Mouse (Mus musculus): Measurements from ENCODE around the gene Gm49380. TPM values are rescaled to one million over a fixed set of nuclear protein-coding genes. Genes with fewer than 3 reads are reported as not detected.

Gene Gm49380
- under 1 TPM in 1 of 2 experiments, not detected in 1; 0.11 TPM for total RNA-seq (2021)

DNA sequence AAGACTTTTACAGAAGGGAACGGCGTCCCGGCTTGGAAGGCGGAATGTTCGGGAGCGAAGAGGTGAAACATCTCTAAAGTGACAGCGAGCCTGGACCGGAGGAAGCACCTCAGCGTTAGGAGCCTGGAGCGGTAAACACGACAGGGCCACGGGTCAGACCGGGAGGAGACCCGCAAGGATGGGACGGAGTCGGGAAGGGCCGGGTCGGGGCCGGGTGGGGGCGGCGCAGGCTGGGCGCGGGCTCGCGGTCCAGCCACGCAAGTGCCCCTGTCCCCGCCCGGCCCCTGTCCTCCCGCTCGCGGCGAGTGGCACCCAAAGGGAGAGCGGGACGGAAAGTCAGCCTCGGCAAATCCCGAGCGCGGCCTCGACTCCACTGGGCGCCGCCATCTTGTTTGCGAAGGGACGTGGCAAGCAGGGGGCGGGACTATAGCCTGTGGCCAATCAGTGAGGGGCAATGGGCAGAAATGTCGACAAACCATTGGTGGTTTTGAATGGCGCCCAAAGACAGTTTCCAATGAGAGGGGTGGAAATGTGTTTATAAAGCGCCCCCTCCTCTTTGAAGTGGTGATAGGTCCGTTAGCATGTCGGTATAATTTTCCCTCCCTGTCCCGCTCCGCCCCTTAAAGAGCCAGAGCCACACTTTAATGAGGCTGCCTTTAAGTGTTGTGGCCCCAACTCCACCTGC is at the start of gene Gm49380, which contains the start of gene Rnf26:
TSS of gene Gm49380 (minus strand) at position 396 of the 685 bp plus-strand sequence.
TSS of gene Rnf26 (minus strand) at position 413 of the 685 bp plus-strand sequence.
- DNase-seq (ENCODE audit: low spot score) = peak; percentile 94
- intact Hi-C loops (cut with DNase I) = no loop called here

GRCm38 (mm10) chr9:44159886-44160285 is 46.6 kb upstream of the Gm49380 start:
- no peak for DNase-seq (ENCODE audit: low spot score)
- intact Hi-C loops (cut with DNase I) = no loop called here

DNA sequence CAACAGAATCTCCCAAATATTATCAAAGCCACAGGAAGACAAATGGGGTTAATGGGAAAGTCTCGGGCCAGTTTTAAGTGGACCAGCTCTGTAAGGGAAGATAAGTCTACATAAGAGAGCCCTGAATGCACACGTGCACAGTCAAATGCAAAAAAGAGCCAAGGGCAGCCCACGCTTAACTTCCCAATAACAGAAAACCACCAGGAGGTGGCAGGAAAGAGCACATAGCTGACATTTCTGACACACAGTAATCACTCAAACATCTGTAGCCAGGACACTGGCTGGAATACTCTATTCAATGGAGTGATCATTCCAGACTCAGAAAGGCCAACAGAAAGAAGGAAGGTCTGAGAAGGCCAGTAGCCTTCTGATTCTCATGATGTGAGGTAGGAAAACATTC is 34.0 kb upstream of the Gm49380 start:
- intact Hi-C loops (cut with DNase I) = no loop called here
- DNase-seq (ENCODE audit: low spot score) = no peak

- intact Hi-C loops (cut with DNase I) = loop anchor here (2.0 kb wide), 1 partner anchor 18 kb away; no protein-coding TSS in a partner anchor
- DNase-seq (ENCODE audit: low spot score) = no peak
These were observed 31.4 kb upstream of the Gm49380 start for GRCm38 (mm10) chr9:44144718-44145060.

- DNase-seq (ENCODE audit: low spot score) = no peak
- intact Hi-C loops (cut with DNase I) = loop anchor here (2.0 kb wide), 1 partner anchor 17 kb away; no protein-coding TSS in a partner anchor
These were observed 30.9 kb upstream of the Gm49380 start for GRCm38 (mm10) chr9:44144023-44144717.

GRCm38 (mm10) chr9:44143421-44143820 is 30.1 kb upstream of the Gm49380 start:
- DNase-seq (ENCODE audit: low spot score) = no peak
- intact Hi-C loops (cut with DNase I) = no loop called here

DNA sequence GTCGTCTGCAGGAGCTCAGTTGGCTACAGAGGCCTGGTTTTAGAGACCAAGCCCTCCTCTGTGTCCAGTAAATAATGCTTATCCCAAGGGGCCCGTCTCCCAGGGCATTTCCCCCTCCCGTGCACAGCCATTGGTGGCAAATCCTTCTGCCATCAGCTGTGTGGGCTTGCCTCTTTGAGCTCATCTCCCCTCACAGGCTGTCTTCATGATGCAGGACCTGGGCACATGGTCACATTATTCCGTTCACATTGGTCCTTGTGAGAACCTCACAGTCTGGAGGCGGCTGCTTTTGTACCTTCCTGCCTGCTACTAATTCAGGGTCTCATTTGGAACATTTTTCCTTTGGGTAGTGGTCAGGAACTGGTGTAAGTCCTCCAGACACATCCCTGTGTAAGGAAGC is 28.7 kb upstream of the Gm49380 start:
- intact Hi-C loops (cut with DNase I) = no loop called here

DNA sequence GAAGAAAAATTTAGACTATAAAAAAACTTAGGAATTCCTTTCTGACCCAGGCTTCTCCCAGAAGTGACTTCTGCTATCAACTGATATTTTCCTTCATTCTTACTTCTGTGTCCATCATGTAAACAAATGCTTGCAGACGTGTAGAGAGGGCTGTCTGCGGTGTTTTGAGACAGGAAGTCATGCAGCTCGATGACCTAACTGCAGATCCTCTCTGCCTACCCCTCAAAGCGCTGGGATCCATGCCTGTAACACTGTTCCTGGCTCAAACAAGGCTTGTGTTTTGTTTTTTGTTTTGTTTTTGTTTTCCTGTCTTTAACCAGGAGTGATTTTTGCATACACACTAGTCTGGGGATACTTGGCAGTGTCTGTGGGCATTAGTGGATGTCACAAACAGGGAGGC is 24.5 kb upstream of the Gm49380 start:
- intact Hi-C loops (cut with DNase I) = no loop called here

More for the DNA sequence above, 28.7 kb upstream of the Gm49380 start:
- no peak for DNase-seq (ENCODE audit: low spot score)

GRCm38 (mm10) chr9:44135731-44136411 is 22.6 kb upstream of the Gm49380 start:
- intact Hi-C loops (cut with DNase I) = no loop called here

More for the DNA sequence above, 24.5 kb upstream of the Gm49380 start:
- no peak for DNase-seq (ENCODE audit: low spot score)

DNA sequence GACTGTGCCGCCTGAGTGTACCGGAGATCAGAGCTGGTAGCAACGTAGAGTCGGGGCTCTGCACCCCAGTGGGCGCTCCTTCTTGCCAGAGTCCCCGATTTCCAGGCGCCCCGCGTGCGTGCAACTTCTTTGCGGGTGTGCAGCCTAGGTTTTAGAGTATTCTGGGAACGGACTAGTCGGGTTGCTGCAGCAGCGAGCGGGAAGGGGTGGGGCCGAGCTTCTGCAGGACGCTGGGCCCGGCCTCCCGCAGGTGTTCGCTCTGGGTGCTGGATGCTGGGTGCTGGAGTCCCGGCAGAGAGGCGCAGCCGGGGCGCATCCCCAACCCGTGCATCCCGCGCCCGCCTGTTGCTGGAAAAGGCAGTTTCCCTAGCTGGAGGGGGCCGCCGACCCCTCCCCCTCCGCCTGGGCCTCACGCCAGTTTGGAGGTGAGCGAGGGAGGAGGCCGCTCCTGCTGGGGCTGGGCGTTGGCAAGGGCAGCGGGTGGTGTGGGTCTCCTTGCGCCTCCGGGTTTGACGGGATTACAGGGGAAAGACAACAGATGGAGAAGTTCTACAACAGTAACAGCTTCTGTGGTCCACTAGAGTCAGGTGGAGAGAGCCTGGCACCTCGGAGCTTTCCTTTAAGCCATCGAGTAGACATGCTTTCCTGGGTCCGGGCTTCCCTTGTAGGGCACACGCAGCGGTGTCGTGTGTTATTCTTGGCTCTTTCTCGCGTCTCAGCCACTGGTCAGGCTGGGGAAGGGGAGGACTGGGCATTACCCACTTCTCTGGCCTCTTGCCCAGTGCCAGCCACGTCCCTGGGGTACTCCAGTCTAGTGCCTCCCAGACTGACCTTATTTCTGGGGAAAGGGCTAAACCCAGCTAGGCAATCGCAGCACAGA is 21.8 kb upstream of the Gm49380 start:
- intact Hi-C loops (cut with DNase I) = no loop called here
- peak; percentile 40 for DNase-seq (ENCODE audit: low spot score)

More at GRCm38 (mm10) chr9:44135731-44136411, 22.6 kb upstream of the Gm49380 start:
- no peak for DNase-seq (ENCODE audit: low spot score)

GRCm38 (mm10) chr9:44134101-44134850 is 21.0 kb upstream of the Gm49380 start, which contains the start of gene Mcam:
Gene Mcam (plus strand): TSS chr9:44134469.
- DNase-seq (ENCODE audit: low spot score) = peak; percentile 41
- intact Hi-C loops (cut with DNase I) = no loop called here

GRCm38 (mm10) chr9:44133287-44133686 is 20.0 kb upstream of the Gm49380 start:
- intact Hi-C loops (cut with DNase I) = no loop called here
- no peak for DNase-seq (ENCODE audit: low spot score)

GRCm38 (mm10) chr9:44132200-44132599 is 18.9 kb upstream of the Gm49380 start:
- no peak for DNase-seq (ENCODE audit: low spot score)
- intact Hi-C loops (cut with DNase I) = no loop called here

DNA sequence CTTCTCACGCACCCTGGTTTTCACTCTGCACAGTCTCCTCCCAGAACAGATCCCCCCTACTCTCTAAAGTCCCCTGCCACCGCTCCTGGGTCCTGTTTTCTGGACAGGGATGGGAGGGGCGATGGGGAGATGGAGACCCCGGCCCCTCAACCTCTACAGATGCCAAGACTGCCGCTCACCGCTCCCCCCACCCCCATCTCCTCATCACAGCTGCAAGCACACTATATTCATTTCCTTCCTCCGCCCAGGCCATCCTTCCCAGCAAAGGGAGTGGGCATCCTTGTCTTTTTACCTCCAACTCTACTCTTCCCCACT is 17.9 kb upstream of the Gm49380 start:
- DNase-seq (ENCODE audit: low spot score) = no peak
- intact Hi-C loops (cut with DNase I) = no loop called here

DNA sequence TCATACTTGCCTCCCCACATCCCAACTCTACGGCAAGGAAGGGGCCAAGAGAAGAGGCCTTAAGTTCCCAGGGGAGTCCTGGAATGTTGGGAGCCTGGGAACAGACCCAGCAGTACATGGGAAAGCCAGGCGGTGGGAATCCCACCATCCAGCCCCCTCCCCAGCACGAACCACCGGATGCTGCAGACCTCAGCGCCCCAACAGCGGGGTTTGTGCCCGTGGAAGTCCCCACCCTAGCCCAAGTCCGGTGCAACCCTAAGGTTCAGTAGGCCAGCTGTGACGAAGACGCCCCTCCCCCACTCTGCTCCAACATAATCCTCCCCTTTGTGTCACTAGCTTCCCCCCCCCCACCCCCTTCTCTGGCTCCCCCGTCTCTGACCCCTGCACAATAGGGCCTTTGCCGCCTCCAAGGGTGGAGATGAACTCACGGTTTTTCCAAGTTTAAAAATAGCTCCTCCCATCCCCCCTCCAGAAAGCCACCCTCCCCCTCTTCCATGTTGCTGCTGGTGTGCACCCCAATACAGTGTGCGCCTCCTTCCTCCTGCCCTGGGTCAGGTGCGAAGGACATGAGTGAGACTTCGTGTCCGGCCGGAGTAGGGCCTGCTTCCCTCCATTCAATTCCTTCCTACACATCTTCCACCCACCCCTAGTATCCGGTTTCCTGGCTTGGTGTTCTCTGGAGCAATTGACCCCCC is 17.4 kb upstream of the Gm49380 start:
- DNase-seq (ENCODE audit: low spot score) = peak; percentile 35
- intact Hi-C loops (cut with DNase I) = no loop called here

DNA sequence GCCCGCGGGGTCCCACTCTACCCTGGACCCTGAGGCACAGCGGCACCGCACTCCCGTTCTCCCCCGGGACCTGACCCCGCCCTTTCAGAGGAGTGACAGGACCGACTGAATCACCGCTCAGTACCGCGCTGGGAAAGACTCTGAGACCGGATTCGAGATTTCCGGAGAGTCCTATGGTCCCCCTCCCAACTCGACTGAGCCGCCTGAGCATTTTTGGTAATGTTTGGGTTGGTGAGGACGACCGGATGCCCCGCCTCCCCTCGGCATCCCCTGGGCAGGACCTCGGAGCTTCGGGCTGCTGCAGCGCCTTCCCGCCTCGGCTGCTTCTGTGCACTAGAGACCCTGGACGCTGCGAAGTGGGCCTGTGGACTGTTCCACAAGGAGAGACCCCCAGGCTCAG is 16.7 kb upstream of the Gm49380 start:
- intact Hi-C loops (cut with DNase I) = no loop called here
- DNase-seq (ENCODE audit: low spot score) = peak; percentile 84

- intact Hi-C loops (cut with DNase I) = loop anchor here (5.0 to 10.0 kb wide), 2 partner anchors 105 to 263 kb away; partner anchors contain the start of gene Cbl
- DNase-seq (ENCODE audit: low spot score) = no peak
These were observed 16.3 kb upstream of the Gm49380 start for GRCm38 (mm10) chr9:44129633-44130032.

GRCm38 (mm10) chr9:44127351-44127801 is 14.1 kb upstream of the Gm49380 start:
- DNase-seq (ENCODE audit: low spot score) = no peak
- intact Hi-C loops (cut with DNase I) = loop anchor here (2.0 to 10.0 kb wide), 3 partner anchors 17 to 265 kb away; partner anchors contain the start of gene Cbl

Measured in heart, postnatal 25 days (tissue).